Mouse (Mus musculus) left cerebral cortex, postnatal 25 days (tissue): ENCODE measurements at regions not wholly inside any gene's neighbourhood (a gene's known extent, or its start where the extent isn't known, plus 50 kb on each side); places are given as distances from the start of the nearest gene placed in this dataset.

Experiments used
- DNase-seq, 2 experiments: peaks; one replicate each; pipeline ENCODE4 v3.0.0; 2022; ENCODE audit warnings: low spot score in 2 of 2, mixed read lengths in 1 of 2
- intact Hi-C: fragments of 180-260 bp; cut with DNase I; formaldehyde crosslinking; loops from one replicate; pipeline ENCODE4 v1.15.1; 2025

GRCm38 (mm10) chr14:108334879-108335278, 579.1 kb downstream of the Slitrk1 start:
- DNase-seq = no peak
- intact Hi-C loops = no loop called here

- DNase-seq = peak; percentile 1 to 14
- intact Hi-C loops = no loop called here
Measured at GRCm38 (mm10) chr14:108326425-108326824, 587.5 kb downstream of the Slitrk1 start.

- DNase-seq = no peak
- intact Hi-C loops = no loop called here
Measured at GRCm38 (mm10) chr14:108323364-108324037, 590.5 kb downstream of the Slitrk1 start.

DNA sequence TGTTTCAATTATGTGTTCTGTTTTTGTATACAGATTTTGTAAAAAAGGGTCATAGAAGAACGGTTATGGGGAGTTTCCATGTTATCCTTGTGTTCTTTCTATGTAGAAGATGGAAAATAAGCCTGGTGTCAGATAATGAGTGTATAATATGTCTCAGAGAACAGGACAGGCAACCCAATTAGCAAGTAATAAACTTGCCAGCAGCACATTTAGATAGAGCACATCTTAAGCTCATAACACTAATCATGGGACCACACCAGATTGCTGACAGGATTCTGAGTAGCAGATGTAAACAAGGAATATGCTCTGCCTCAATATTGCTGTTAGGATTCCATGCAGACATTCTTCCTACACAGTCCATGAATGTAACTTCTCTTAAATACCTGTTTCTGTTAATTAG, 606.3 kb downstream of the Slitrk1 start:
- intact Hi-C loops = no loop called here

GRCm38 (mm10) chr14:108279630-108280029, 634.3 kb downstream of the Slitrk1 start:
- no peak for DNase-seq
- intact Hi-C loops = no loop called here

More for the DNA sequence above, 606.3 kb downstream of the Slitrk1 start:
- DNase-seq = no peak

DNA sequence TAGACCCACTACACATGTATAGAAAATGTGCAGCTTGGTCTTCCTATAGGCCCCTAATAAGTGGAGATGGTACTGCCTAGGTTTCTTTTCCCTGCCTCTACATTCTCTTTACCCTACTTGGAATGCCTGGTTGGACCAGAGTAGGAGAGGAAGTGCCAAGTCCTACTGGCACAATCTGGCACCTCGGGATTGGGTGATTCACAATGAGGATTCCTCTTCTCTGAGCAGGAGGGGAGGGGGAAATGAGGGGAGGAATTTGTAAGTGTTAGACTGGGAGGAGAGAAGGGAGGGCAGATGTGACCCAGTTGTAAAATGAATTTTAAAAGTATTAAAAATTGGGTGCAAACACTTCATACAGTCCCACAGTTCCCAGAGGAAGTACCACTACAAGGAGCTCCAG, 652.9 kb downstream of the Slitrk1 start:
- no peak for DNase-seq
- intact Hi-C loops = no loop called here

DNA sequence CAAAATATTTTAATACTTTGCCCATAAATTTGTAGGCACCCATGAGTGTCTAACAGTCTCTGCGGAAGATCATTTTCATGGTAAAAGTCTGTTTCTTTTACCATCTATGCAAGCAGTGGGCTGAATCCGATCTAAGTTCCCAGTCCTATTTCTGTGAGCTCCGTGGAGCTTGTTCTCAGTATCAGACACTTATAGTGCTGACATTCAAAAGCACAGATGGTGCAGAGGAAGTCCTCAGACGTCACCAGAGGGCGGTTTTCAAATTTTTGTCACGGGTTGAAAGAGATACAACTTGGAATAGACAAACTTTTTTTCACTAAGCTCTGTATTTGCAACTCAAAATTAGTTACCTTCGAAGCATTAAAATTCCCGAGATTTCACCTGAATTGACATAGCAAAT, 666.6 kb downstream of the Slitrk1 start:
- intact Hi-C loops = loop anchor here (5.0 to 10.0 kb wide), 2 partner anchors 693 to 1740 kb away; no protein-coding TSS in a partner anchor
- peak; percentile 73 to 98 for DNase-seq

- intact Hi-C loops = no loop called here
- DNase-seq = no peak
Measured at GRCm38 (mm10) chr14:108225483-108226124, 688.4 kb downstream of the Slitrk1 start.

- DNase-seq = no peak
- intact Hi-C loops = no loop called here
Measured at GRCm38 (mm10) chr14:108209246-108209645, 704.7 kb downstream of the Slitrk1 start.

DNA sequence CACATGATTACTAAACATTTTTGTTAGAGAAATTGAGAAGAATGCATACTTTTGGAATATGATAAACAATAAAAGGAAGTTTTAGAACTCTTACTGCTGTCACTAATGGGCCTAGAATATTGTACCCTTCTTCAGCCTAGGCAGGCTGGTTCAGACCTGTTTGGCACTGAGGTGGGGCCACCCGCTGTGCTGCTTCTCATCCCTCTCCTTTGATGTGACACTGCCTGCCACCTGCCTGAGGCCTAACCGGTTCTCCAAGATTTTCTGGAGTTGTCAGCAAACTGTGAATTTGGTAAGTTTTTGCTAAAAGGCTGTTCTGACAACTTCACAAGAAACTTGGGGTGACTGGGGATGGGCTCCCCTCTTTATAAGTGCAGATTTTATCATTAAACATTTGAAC, 714.8 kb downstream of the Slitrk1 start:
- intact Hi-C loops = no loop called here
- no peak for DNase-seq

DNA sequence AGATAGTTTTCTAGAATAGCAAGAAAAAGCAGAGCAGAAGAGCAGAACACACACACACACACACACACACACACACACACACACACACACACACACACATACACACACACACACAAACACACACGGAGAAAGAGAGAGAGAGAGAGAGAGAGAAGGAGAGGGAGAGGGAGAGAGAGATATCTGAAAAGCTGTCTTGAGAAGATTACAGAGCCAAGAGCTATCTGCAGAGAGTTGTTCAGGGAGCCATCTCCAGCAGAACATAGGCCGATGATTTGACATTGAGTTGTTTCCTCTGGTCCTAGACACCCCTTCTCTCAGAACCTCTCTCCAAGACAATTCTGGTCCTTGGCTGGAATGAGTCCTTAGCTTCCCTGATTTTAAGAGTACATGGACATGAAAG, 733.0 kb downstream of the Slitrk1 start:
- no peak for DNase-seq
- intact Hi-C loops = no loop called here

DNA sequence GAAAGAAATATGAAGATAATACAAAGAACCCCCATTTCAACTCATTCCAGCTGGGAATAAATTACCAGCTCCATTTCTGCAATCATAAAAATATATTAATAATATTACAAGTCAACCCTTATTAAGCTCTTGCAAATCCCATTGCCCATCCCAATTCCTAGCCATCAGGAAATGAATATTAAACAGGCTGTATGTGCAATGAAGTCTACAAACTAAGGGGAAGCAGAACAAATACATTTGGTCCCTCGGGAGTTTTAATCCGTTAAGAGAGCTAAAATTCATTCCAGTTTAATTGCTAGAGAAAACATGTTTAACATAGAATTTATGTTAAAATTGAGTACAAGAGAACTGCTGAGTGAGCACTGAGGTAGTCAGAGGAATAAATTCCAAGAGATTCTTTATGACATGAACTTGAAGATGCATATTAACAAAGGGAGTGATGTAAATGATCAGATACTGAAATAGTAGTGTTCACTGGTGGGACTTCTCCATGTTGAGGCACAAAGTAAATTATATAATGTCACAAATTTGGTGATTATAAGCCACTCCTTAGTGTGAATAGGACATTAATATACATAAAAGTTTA, 738.6 kb downstream of the Slitrk1 start:
- intact Hi-C loops = no loop called here
- no peak for DNase-seq

GRCm38 (mm10) chr14:108152981-108153380, 761.0 kb downstream of the Slitrk1 start:
- DNase-seq = peak; percentile 4 to 63
- intact Hi-C loops = no loop called here

DNA sequence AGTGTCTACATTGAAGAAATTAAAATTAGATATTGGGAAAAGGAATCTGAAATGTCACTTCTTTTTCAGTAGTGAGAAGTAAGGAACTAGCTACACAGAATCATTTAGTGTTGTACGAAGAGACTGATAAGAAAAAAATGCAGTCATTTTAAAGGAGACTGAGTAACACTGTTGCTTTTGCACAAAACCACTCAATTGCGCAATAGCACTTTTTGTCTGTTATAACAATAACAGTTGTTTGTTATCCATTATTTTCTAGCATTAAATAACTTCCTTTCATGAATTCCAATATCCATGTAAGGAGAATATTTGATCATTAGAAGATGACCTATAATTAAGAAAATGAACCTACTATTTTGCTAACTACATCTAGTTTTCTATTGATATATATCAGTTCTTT, 790.8 kb downstream of the Slitrk1 start:
- DNase-seq = no peak
- intact Hi-C loops = no loop called here

DNA sequence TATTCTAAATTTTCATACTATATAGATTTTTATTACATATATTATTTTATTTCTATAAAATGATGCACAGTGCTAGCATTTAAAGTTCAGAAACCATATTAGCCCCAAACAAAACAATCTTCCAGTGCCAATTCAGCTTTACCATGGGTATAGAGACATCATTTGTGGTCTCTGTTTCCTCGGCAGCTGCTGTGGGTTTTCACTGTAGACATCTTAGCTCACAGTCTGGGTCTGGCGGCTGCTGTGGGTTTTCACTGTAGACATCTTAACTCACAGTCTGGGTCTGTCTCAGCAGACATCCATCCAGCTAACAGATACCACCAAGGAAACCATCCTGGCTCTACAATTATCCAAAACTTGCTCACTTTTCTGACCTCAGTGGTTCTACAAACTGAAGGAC, 808.9 kb downstream of the Slitrk1 start:
- no peak for DNase-seq
- intact Hi-C loops = no loop called here

DNA sequence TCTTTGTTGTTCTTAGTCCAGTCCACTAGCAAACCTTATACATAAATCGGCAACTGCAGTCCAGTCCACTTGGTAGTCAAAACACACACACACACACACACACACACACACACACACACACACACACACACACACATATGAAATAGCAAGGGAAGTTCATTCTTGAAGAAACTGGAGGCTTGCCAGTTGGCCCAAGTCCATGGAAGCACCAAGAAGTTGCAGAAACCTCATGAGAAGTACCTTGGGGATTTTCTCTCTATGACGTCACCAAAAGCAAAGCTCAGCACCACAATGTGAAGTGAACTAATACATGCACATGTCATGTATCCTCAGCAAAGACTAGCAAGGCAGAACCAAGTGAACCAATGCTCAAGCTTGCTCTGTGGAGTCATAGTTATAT, 823.0 kb downstream of the Slitrk1 start:
- DNase-seq = no peak
- intact Hi-C loops = no loop called here

GRCm38 (mm10) chr14:108049997-108050396, 864.0 kb downstream of the Slitrk1 start:
- intact Hi-C loops = no loop called here
- no peak for DNase-seq

GRCm38 (mm10) chr14:108035959-108036358, 878.0 kb downstream of the Slitrk1 start:
- DNase-seq = no peak
- intact Hi-C loops = no loop called here

- peak in 1 of 2 experiments; percentile 37 for DNase-seq
- intact Hi-C loops = no loop called here
Measured at GRCm38 (mm10) chr14:108034162-108034561, 879.8 kb downstream of the Slitrk1 start.

GRCm38 (mm10) chr14:108022551-108022950, 891.4 kb downstream of the Slitrk1 start:
- intact Hi-C loops = no loop called here
- DNase-seq = no peak

GRCm38 (mm10) chr14:108022066-108022465, 891.9 kb downstream of the Slitrk1 start:
- DNase-seq = no peak
- intact Hi-C loops = no loop called here
